Mouse (Mus musculus) macrophage (primary cell): ENCODE measurements around the gene Bcr. TPM values are rescaled to one million over a fixed set of nuclear protein-coding genes. Genes with fewer than 3 reads are reported as not detected.

Experiments
- H3K27ac ChIP-seq: fragments of 350-480 bp; formaldehyde crosslinking; 2 replicates; pipeline ENCODE4 v1.9.0; 2021
- H3K36me3 ChIP-seq: fragments of 350-480 bp; formaldehyde crosslinking; 2 replicates; pipeline ENCODE4 v1.9.0; 2021; ENCODE audit errors: inconsistent target
- H3K4me3 ChIP-seq: fragments of 350-480 bp; formaldehyde crosslinking; 2 replicates; pipeline ENCODE4 v1.9.0; 2021; ENCODE audit errors: inconsistent target
- H3K79me2 ChIP-seq: fragments of 350-480 bp; formaldehyde crosslinking; 2 replicates; pipeline ENCODE4 v1.9.0; 2021; ENCODE audit errors: inconsistent target
- WGBS: methylation state at CpG from one replicate; pipeline ENCODE4 v1.1.7; 2026; ENCODE audit warnings: inconsistent platforms; ENCODE audit not compliant: missing documents; 5-methylcytosine and 5-hydroxymethylcytosine counted together
- polyA plus RNA-seq: library from polyadenylated mRNA; stranded (reverse); fragments of 250-400 nt; gene quantifications from 3 replicates; pipeline ENCODE4 v1.2.4, GENCODE M21; 2018; ENCODE audit warnings: inconsistent platforms

The Bcr gene
- polyA plus RNA-seq, 1 experiment from 2014 or later = 1.4 TPM

DNA sequence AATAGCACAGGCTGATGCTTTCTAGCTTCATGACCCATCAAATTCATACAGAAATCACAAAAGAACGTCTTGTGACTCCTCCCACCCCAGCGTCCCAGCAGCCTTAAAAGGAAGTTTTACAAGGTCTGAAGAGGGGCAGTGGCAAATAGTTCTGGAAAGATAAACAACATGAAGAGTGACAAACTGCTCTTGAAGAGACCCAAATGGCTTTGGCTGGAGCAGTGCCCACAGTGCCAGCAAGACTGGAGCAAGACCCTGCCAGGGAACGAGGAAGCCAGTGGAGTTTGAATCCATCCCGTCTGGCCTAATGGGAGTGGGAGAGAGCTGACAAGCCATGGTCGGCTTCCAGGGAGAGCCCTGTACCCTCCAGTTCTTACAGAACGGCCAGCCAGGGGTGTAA lies 126.2 kb downstream of the Bcr start:
- H3K36me3 ChIP-seq = no peaks in the 10 kb centered on the region
- WGBS = 62% methylated on average over 6 of the region's 6 CpGs
- H3K4me3 ChIP-seq = no peak overlapping the region
- H3K27ac ChIP-seq = no peak overlapping the region
- H3K79me2 ChIP-seq = no peaks in the 10 kb centered on the region

DNA sequence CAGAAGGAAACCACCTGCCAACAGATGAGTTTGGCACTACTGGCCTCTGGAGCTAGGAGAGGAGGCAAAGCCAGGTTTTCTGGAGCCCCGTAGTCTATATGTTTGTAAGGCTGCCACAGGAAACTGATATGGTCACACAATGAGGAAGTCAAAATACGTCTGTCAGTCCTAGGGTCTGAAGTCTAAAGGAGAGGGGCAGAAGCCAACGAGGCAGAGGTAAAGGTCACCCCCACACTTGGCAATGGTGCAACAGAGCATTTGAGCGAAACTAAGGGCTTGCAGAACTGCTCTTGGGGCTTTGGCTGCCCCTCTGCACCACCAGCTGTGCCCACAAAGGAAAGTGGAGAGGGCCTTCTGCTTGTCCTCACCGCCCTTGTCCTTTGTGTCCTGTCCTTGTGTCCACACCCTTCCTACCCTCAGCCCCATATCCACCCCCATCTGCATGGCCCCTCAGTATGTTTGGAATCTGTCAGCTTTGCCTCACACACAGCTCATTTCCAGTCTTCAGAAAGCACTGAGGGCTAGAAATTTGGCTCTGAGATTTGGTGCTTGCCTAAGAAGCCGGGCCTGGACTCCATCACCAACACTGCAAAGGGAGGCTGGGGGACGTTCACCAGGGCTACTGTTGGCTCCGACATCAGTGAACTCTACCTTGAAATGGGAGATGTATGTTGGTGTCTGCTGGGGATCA lies 127.1 kb downstream of the Bcr start:
- Histone ChIP-seq H3K27ac (no peak overlapping the region), H3K4me3 (no peak overlapping the region), H3K79me2 (no peaks in the 10 kb centered on the region), H3K36me3 (no peaks in the 10 kb centered on the region)
- 46% methylated on average over 8 of the region's 8 CpGs for WGBS

DNA sequence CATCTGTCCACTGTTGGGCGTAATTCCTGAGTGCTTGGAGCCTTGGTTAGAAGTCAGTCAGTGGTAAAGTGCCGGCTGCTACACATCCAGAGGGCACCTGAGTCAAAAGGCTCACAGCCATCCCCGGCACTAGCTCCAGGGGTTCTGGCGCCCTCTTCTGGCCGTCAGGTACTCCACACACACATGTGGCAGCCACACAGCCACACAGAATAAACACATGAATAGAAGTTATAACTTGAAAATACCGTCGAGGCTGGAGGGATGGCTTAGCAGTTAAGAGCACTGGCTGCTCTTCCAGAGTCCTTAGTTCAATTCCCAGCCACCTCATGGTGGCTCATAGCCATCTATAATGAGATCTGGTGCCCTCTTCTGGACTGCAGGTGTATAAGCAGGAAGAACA lies 131.3 kb downstream of the Bcr start:
- H3K36me3 ChIP-seq = no peaks in the 10 kb centered on the region
- WGBS = 70% methylated on average over 7 of the region's 7 CpGs

DNA sequence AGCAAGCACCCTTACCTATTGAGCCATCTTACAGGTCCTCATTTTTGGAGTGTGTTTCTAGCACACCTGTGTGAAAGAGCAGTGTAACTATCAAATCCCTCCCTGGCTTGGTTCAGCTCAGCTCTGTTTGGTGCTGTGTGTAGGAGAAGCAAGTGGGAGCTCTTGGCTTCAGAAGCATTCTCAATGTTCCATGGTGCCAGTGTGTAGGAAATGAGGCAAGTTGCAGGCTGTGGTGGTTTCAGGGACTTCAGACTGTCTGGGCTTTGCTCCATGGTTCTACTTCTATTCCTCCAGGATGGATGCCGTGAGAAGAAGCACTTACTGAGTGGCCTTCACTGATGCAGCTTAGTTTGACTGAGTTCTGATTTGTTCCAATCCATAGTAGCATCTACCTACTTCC lies 137.4 kb downstream of the Bcr start:
- Histone ChIP-seq H3K4me3 (no peak overlapping the region), H3K27ac (no peak overlapping the region), H3K79me2 (no peaks in the 10 kb centered on the region), H3K36me3 (no peaks in the 10 kb centered on the region)
- 100% methylated on average over 1 of the region's 1 CpGs for WGBS

More for the DNA sequence above, 131.3 kb downstream of the Bcr start:
- H3K27ac ChIP-seq = no peak overlapping the region
- H3K4me3 ChIP-seq = no peak overlapping the region
- H3K79me2 ChIP-seq = no peaks in the 10 kb centered on the region

DNA sequence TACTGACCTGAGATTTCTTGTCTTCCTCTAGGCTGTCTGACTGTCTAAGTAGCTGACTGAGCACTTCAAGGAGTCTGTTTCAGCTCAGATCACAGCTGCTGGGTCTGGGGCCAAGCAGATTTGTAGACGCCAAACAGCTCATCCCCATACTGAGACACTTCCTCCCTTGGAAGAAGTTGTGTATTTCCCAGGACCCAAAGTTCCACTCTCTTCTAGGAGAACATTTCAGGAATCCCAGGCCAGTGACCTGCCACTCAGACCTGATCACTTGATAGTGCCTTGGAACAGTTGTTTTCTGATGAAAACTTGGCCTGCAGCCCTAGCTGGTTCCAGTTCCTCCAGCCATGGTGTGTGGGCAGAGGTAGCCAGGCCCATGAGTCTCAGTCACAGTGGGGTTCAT lies 140.3 kb downstream of the Bcr start:
- no peaks in the 10 kb centered on the region for H3K36me3 ChIP-seq
- H3K4me3 ChIP-seq = no peak overlapping the region
- WGBS = 100% methylated on average over 1 of the region's 1 CpGs
- H3K27ac ChIP-seq = no peak overlapping the region
- H3K79me2 ChIP-seq = no peaks in the 10 kb centered on the region

DNA sequence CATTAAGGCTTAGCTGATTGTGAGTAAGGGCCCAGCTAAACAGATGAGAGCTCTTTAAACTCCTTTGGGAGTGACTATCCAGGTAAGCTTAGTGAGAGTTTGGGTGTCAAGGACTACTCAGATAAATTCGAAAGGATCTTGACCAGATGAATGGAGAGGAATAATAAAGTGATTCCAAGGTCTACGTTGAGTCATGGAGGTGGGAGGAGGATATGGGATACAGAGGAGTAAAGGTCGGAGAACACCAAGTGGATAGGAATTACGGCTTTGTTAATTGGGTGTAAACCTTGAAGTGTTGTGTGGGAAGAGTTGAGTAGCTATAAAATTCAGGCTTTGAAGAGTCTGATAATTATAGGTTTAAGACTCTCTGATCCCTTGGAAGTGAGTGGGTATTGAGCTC lies 145.8 kb downstream of the Bcr start:
- no peak overlapping the region for H3K4me3 ChIP-seq
- no peaks in the 10 kb centered on the region for H3K79me2 ChIP-seq
- WGBS = 91% methylated on average over 4 of the region's 4 CpGs
- no peak overlapping the region for H3K27ac ChIP-seq
- no peaks in the 10 kb centered on the region for H3K36me3 ChIP-seq

DNA sequence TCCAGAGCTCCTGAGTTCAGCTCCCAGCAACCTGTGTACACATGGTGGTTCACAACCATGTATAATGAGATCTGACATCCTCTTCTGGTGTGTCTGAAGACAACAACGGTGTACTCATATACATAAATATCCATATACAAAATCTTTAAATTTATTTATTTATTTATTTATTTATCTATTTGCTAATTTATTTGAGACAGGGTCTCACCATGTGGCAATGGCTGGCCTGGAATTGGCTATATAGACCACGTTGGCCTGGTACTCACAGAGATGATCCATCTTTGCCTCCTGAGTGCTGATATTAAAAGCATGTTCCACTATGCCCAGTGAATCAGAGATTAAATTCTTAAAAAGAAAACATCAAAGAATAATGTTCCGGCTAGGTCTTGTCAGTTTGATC lies 150.4 kb downstream of the Bcr start:
- WGBS = 93% methylated on average over 3 of the region's 3 CpGs
- H3K79me2 ChIP-seq = peaks cover 36% of the 10 kb centered on the region
- H3K4me3 ChIP-seq = no peak overlapping the region
- H3K36me3 ChIP-seq = no peaks in the 10 kb centered on the region
- no peak overlapping the region for H3K27ac ChIP-seq

DNA sequence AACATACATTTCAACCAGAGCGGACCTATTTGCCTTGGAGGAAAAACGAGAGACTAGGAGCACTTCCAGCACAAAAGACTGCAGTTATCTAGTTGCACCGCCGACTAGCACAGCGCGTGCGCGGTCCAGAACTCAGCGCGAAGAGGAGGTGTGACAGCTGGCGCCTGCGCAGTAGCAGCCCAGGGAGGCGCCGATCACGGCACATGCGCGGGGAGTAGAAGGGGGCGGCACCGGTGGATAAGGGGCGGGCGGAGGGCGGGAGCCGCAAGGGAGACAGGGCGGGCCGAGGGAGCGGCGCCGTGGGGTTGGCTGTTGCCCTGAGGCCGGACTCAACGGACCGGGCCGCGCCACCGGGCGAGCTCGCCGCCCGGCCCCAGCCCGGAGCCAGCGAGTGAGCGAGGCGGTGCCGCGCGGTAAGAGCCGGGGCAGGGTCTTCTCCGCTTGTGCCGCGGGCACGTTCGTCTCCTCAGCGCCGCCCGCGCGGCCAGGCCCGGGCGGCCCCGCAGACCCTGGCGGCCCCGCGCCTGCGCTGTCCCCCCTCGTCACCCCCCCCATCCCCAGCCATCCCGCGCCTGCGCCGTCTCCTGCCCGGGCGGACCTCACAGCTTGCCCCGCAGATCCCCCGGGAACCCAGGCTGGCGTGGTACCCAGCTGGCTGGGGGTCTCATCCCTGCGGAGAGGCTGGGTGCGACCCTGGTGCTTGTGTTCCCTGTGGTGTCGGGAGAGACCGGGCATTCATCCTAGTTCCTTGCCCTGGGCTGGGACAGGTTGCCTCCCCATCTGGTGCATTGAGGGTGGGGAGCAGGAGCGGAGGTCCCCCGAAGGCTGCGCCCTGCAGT lies 151.6 kb downstream of the Bcr start, which contains the start of gene Specc1l:
Gene Specc1l (plus strand): TSS at position 267 of the 839 bp plus-strand sequence.
- Histone ChIP-seq H3K4me3 (peak within 1 kb of the TSS; percentile 81), H3K27ac (peak within 1 kb of the TSS; percentile 38; the same call in 1 of the 2 replicates), H3K36me3 (no peaks in the 10 kb centered on the region), H3K79me2 (peaks cover 48% of the 10 kb centered on the region)
- WGBS = under 1% methylated on average over 74 of the region's 80 CpGs

DNA sequence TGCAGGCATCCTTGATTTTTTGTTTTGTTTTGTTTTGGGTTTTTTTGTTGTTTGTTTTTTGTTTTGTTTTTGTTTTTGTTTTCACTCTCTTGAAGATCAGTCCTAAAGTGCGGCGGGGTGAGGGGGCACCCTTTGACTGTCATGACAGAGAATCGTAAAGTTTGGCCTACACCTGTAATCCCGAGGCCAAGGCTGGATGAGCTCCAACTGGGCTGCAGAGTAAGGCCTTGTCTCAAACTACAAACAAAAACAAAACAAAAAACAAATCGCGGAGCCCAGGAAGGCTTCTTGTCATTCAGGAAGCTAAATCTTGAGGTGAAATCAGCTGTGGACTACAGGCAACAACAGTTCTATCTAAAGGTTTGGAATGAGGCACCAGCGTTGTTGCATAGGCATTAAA lies 152.6 kb downstream of the Bcr start:
- 56% methylated on average over 7 of the region's 7 CpGs for WGBS
- H3K27ac ChIP-seq = no peak overlapping the region
- H3K36me3 ChIP-seq = no peaks in the 10 kb centered on the region
- H3K4me3 ChIP-seq = peak overlapping the region; percentile 81
- peaks cover 58% of the 10 kb centered on the region for H3K79me2 ChIP-seq

DNA sequence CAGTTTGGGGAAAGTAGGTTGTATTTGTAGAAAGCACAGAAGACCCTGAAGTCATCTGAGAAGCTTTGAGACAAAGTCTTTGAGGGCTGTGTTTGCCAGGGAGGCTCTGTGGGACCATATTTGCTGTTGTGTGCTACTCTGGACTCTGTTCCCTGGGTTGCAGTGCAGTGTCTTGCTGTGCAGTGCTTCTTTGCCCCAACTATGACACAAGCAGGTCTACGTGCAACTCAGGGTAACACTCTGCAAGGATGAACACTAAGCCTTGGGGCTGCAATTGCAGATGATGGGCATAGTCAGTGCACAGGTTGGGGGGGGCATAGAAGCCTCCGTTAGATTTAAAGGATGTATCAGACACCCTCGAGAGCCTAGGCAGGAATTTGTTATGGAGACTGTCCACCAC lies 160.3 kb downstream of the Bcr start:
- Histone ChIP-seq H3K27ac (no peak overlapping the region), H3K36me3 (no peaks in the 10 kb centered on the region), H3K79me2 (peaks cover 81% of the 10 kb centered on the region), H3K4me3 (no peak overlapping the region)
- WGBS = 95% methylated on average over 3 of the region's 3 CpGs

DNA sequence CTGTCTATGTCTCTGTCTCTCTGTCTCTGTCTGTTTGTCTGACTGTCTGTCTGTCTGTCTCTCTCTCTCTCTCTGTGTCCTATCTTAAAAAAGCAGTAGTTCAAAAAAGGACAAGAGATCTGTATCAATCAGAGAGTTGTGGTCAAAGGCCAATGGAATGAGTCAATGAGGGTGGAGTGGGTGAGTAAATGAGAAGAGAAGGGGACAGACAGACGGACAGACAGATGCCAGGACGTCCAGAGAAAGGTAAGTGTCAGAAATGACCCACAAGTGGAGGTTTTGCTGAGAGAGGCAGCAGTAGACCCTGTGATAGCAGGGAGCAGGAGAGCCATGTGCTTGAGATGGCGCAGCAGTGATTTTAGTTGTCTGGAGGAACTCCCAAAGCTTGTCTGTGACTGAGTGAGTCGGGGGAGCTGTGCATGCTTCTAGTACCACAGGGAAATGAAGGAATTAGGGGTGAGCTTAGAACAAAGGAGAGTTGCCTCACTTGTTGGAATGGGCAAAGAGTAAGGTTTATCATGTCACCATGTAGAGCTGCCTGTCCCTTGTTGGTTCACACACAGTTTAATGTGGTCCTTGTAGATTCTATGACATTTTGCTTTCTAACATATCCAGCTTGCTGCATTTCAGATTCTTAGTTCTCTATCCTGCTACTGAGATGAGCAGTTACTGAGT lies 161.7 kb downstream of the Bcr start:
- peak overlapping the region; percentile 80 for H3K27ac ChIP-seq
- WGBS = 75% methylated on average over 4 of the region's 4 CpGs
- H3K4me3 ChIP-seq = no peak overlapping the region
- H3K36me3 ChIP-seq = no peaks in the 10 kb centered on the region
- H3K79me2 ChIP-seq = peaks cover 81% of the 10 kb centered on the region

DNA sequence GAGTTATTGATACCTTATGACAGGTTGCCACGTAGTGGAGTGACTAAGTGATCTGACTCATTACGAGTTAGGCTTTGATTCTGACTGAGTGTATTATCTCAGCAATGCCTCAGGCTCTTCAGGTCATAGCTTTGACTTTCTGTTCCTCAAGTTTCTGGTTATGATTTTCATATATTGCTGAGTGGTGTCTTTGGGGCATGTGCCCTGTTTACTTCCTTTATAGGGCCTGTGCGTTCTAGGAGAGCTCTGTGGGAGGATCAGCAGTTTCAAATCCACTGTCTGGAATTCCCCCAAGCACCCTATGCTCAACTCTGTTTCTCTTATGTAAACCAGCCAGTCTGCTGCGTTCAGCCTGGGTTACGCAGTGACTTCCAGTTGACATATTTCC lies 162.2 kb downstream of the Bcr start:
- H3K4me3 ChIP-seq = no peak overlapping the region
- H3K79me2 ChIP-seq = peaks cover 81% of the 10 kb centered on the region
- WGBS = 10% methylated on average over 5 of the region's 5 CpGs

DNA sequence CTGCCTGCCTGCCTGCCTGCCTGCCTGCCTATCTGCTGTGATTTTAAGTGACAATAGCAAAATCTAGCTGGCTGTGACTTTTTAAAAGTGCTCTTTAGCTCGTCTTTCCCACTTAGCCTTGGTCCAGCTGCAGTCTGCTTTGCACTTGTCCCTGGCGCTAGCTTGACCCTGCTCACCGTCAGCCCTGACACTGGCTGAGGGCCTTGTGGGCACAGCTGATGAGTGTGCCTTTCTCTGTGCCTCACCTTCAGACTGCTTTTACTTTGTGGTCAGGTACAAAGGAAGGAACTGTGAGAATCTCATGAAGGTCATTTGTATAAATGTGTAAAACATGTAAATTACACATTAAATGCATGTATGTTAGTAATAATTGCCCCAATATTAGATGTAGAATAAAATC lies 163.8 kb downstream of the Bcr start:
- no peaks in the 10 kb centered on the region for H3K36me3 ChIP-seq
- peaks cover 81% of the 10 kb centered on the region for H3K79me2 ChIP-seq
- 97% methylated on average over 3 of the region's 3 CpGs for WGBS
- H3K4me3 ChIP-seq = no peak overlapping the region
- H3K27ac ChIP-seq = no peak overlapping the region

More for the DNA sequence above, 162.2 kb downstream of the Bcr start:
- H3K36me3 ChIP-seq = no peaks in the 10 kb centered on the region
- H3K27ac ChIP-seq = peak overlapping the region; percentile 80

DNA sequence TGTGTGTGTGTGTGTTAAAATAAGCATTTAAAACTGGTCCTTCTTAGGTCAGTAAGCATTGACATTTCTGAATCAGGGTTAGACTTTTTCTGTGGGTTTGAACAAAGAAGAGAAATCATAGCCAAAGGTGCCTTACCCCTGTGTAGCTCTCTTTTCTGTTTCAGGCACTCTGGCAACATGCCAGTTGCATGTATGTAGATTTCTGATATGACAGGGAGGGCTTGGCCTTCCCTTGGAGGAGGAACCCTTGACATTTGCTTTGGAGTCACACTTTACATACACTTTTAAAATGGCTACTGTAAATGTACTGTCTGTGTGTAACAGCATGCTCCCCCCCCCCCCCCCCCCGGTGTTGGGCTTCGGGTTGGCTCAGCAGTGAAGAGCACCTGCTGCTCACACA lies 164.2 kb downstream of the Bcr start:
- Histone ChIP-seq H3K27ac (no peak overlapping the region), H3K36me3 (no peaks in the 10 kb centered on the region), H3K4me3 (no peak overlapping the region), H3K79me2 (peaks cover 81% of the 10 kb centered on the region)
- 20% methylated on average over 1 of the region's 2 CpGs for WGBS

DNA sequence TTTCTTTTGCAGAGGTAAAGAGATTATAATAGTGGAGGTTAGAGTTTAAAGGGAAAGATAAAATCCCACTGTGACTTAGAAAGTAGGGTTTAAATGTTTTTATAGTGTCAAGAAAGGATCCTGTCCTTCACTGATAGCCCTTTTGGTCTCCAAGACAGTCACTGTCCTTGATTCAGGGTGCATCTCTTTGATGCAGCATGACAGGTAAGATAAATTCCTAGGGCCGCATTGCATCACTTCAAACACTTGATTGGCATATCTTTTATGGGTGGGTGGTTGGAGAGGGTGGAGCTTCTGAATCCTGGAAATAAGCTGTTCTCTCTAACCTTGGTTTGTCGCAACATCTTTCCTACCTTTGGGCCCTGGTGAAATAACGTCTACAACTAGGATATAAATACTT lies 167.0 kb downstream of the Bcr start:
- Histone ChIP-seq H3K27ac (no peak overlapping the region), H3K4me3 (no peak overlapping the region), H3K36me3 (peaks cover 20% of the 10 kb centered on the region; the same call in 1 of the 2 replicates), H3K79me2 (peaks cover 79% of the 10 kb centered on the region)
- WGBS = 100% methylated on average over 3 of the region's 3 CpGs
